Mouse (Mus musculus): ENCODE measurements around the gene Ogg1. TPM values are rescaled to one million over a fixed set of nuclear protein-coding genes. Genes with fewer than 3 reads are reported as not detected.

Gene Ogg1
- total and polyA plus RNA-seq, 2 experiments from 2014 or later, result 10.1 to 11.9 TPM

DNA sequence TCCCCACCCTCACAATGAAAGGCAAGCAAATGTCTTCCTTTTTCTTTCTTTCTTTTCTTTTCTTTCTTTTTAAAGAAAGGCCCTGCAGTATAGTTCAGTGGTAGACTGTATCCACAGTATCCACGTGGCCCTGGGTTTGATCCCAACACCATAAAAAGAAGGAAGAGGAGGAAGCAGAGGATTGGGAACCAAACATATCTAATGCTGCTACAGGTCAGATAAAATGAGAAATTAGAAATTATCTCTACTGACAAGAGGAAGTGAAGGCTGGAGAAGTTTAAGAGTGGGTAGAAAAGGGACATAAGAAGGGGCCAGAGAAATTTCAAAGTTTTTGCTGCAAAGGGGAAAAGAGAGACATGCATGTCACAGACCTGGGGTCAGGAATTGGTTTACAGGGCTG is 40.5 kb upstream of the Ogg1 start:
- Histone ChIP-seq H3K27me3 (ENCODE audit: insufficient read depth, low read length) (peaks cover 21% of the 10 kb centered on the region), H3K4me2 (ENCODE audit: low read depth) (no peak overlapping the region), H3K9ac (no peak overlapping the region), H3K4me3 (ENCODE audit: low read depth, low read length) (no peak overlapping the region), H3K9me3 (ENCODE audit: low read length) (no peaks in the 10 kb centered on the region), H3K27ac (ENCODE audit: low read depth, low read length) (no peak overlapping the region), H3K36me3 (ENCODE audit: insufficient read depth) (0 out of 2 replicates have a peak, but pooled peaks cover under 1% of the 10 kb centered on the region), H3K4me1 (ENCODE audit: insufficient read depth) (0 out of 2 replicates have a peak, but pooled peaks cover 4% of the 10 kb centered on the region)
- ATAC-seq, result no peak
- no peak for DNase-seq
- 71% methylated on average over 1 of the region's 1 CpGs for WGBS
- no peak for TF ChIP-seq CTCF (IDR thresholded peaks at IDR 0.05; ENCODE audit: low read depth)

DNA sequence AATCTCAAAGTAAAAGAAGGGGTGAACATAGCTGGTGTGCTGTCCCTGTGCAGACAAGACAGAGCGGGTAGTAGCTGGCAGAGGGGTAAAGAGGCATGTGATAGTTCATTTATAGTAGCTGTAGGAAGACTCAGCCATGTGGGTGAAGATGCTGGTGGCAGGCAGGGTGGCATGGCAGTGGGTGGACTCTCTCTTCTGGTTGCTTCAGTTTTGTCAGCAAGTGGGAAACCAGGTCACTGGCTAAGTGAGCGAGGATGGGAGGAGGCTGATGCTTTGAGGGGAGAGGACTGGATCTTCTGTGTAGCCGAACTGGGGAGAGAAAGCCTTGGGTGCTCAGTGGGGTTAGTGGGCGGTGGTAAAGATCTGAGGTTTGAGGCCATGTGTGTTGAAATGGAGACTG is 39.5 kb upstream of the Ogg1 start:
- Histone ChIP-seq H3K4me2 (ENCODE audit: low read depth) (no peak overlapping the region), H3K4me3 (ENCODE audit: low read depth, low read length) (no peak overlapping the region), H3K27ac (ENCODE audit: low read depth, low read length) (no peak overlapping the region), H3K36me3 (ENCODE audit: insufficient read depth) (no peaks in the 10 kb centered on the region), H3K9ac (no peak overlapping the region), H3K27me3 (ENCODE audit: insufficient read depth, low read length) (peaks cover 12% of the 10 kb centered on the region), H3K4me1 (ENCODE audit: insufficient read depth) (0 out of 2 replicates have a peak, but pooled peaks cover 3% of the 10 kb centered on the region), H3K9me3 (ENCODE audit: low read length) (no peaks in the 10 kb centered on the region)
- ATAC-seq (no peak), DNase-seq (no peak)
- 71% methylated on average over 4 of the region's 4 CpGs for WGBS
- TF ChIP-seq CTCF (IDR thresholded peaks at IDR 0.05; ENCODE audit: low read depth), result no peak

DNA sequence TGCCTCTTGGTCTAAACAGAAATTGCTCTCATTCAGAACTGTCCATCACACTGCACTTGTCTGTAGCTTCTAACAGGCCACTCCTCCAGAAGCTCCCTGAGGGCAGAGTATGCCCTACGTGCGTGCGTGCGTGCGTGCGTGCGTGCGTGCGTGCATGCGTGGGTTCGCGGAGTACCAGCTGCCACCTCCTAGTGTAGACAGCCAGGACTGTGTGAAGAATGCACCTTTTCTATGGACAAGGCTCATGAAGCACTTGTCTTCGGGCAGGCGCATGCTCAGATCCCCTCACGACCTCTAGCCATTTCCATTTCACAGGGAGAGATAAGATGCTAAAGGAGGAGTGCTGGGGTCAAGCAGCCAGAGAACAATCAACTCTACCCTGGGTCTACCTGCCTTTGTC is 37.4 kb upstream of the Ogg1 start:
- DNase-seq (no peak), ATAC-seq (no peak)
- Histone ChIP-seq H3K27me3 (ENCODE audit: insufficient read depth, low read length) (0 out of 2 replicates have a peak, but pooled peaks cover 1% of the 10 kb centered on the region), H3K4me1 (ENCODE audit: insufficient read depth) (no peaks in the 10 kb centered on the region), H3K9ac (no peak overlapping the region), H3K4me2 (ENCODE audit: low read depth) (no peak overlapping the region), H3K36me3 (ENCODE audit: insufficient read depth) (no peaks in the 10 kb centered on the region), H3K9me3 (ENCODE audit: low read length) (no peaks in the 10 kb centered on the region), H3K27ac (ENCODE audit: low read depth, low read length) (no peak overlapping the region), H3K4me3 (ENCODE audit: low read depth, low read length) (no peak overlapping the region)
- no peak for TF ChIP-seq CTCF (IDR thresholded peaks at IDR 0.05; ENCODE audit: low read depth)
- 95% methylated on average over 15 of the region's 15 CpGs for WGBS

DNA sequence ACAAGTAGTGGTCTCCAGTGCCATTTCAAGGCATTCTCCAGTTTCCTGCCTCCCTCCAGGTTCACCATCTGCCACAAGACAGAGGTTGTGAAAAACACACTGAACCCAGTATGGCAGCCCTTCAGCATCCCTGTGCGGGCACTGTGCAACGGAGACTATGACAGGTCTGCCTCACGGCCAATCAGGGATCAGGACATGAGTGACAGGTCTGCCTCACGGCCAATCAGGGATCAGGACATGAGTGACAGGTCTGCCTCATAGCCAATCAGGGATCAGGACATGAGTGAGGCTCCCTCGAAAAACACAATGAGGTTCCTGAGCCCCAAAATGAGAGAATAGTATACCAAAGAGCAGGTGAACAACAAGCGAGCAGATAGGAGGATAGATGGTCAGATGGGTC is 36.4 kb upstream of the Ogg1 start:
- no peak for TF ChIP-seq CTCF (IDR thresholded peaks at IDR 0.05; ENCODE audit: low read depth)
- DNase-seq (no peak), ATAC-seq (no peak)
- no peak overlapping the region for H3K9ac ChIP-seq
- no peak overlapping the region for H3K4me3 ChIP-seq (ENCODE audit: low read depth, low read length)
- no peaks in the 10 kb centered on the region for H3K9me3 ChIP-seq (ENCODE audit: low read length)
- no peaks in the 10 kb centered on the region for H3K4me1 ChIP-seq (ENCODE audit: insufficient read depth)
- H3K27me3 ChIP-seq (ENCODE audit: insufficient read depth, low read length), result no peaks in the 10 kb centered on the region
- no peaks in the 10 kb centered on the region for H3K36me3 ChIP-seq (ENCODE audit: insufficient read depth)
- no peak overlapping the region for H3K27ac ChIP-seq (ENCODE audit: low read depth, low read length)
- H3K4me2 ChIP-seq (ENCODE audit: low read depth), result no peak overlapping the region
- 68% methylated on average over 6 of the region's 6 CpGs for WGBS

DNA sequence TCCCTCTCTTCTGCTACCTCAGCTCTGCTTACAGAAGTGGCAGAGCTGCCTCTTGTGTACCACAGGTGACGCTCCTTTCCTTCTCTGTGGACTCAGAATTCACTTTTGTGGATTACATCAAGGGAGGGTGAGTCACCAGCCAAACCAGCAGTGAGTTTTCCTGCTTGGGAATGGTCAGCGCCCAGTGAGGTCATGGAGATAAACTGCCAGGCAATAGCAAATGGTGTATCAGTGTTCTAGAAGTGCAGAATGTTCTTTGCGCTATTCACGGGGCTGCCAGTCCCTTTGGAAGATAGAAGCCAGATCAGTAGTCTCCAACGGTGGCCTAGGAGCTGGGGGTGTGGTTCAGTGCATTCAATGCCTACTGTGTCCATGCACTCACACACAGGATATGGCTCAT is 33.8 kb upstream of the Ogg1 start:
- H3K9me3 ChIP-seq (ENCODE audit: low read length), result no peaks in the 10 kb centered on the region
- no peak for TF ChIP-seq CTCF (IDR thresholded peaks at IDR 0.05; ENCODE audit: low read depth)
- no peak overlapping the region for H3K9ac ChIP-seq
- no peak overlapping the region for H3K4me2 ChIP-seq (ENCODE audit: low read depth)
- no peaks in the 10 kb centered on the region for H3K4me1 ChIP-seq (ENCODE audit: insufficient read depth)
- no peak overlapping the region for H3K4me3 ChIP-seq (ENCODE audit: low read depth, low read length)
- H3K36me3 ChIP-seq (ENCODE audit: insufficient read depth), result no peaks in the 10 kb centered on the region
- WGBS, result 76% methylated on average over 5 of the region's 5 CpGs
- ATAC-seq (no peak), DNase-seq (no peak)
- no peaks in the 10 kb centered on the region for H3K27me3 ChIP-seq (ENCODE audit: insufficient read depth, low read length)
- H3K27ac ChIP-seq (ENCODE audit: low read depth, low read length), result no peak overlapping the region

DNA sequence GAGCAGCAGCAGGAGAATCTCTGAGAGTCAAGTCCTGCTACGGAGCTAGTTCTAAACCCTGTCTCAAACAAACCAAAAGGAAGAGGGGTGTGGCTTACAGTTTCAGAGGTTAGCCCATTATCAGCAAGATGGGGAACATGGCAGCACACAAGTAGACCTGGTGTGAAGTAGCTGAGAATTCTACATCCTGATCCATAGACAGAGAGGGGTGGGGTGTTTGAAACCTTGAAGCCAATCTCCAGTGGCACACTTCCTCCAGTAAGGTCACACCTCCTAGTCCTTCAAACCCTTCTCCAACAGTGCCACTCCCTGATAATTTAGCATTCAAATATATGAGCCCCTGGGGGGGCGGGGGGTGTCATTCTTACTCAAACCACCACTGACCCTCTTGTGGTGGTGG is 30.7 kb upstream of the Ogg1 start:
- no peak overlapping the region for H3K9ac ChIP-seq

DNA sequence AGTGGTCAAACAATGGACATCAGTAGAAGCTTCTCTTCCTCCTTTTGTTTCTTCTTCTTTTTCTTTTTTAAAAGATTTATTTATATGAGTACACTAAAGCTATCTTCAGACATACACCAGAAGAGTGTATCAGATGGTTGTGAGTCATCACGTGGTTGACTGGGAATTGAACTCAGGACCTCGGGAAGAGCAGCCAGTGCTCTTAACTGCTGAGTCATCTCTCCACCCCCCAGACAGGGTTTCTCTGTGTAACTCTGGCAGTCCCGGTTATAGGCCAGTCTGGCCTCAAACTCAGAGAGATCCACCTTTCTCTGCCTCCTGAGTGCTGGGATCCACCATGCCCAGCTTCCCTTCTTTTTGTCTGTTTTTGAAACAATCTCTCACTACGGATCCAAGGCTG is 30.1 kb upstream of the Ogg1 start:
- 67% methylated on average over 4 of the region's 4 CpGs for WGBS
- H3K9me3 ChIP-seq (ENCODE audit: low read length), result no peaks in the 10 kb centered on the region
- H3K4me3 ChIP-seq (ENCODE audit: low read depth, low read length), result no peak overlapping the region
- no peak overlapping the region for H3K27ac ChIP-seq (ENCODE audit: low read depth, low read length)
- no peaks in the 10 kb centered on the region for H3K27me3 ChIP-seq (ENCODE audit: insufficient read depth, low read length)
- no peak overlapping the region for H3K9ac ChIP-seq
- H3K4me2 ChIP-seq (ENCODE audit: low read depth), result no peak overlapping the region
- no peak for TF ChIP-seq CTCF (IDR thresholded peaks at IDR 0.05; ENCODE audit: low read depth)
- H3K4me1 ChIP-seq (ENCODE audit: insufficient read depth), result no peaks in the 10 kb centered on the region
- ATAC-seq (no peak), DNase-seq (no peak)
- no peaks in the 10 kb centered on the region for H3K36me3 ChIP-seq (ENCODE audit: insufficient read depth)

More for the DNA sequence above, 30.7 kb upstream of the Ogg1 start:
- Histone ChIP-seq H3K27ac (ENCODE audit: low read depth, low read length) (no peak overlapping the region), H3K4me1 (ENCODE audit: insufficient read depth) (no peaks in the 10 kb centered on the region), H3K9me3 (ENCODE audit: low read length) (no peaks in the 10 kb centered on the region), H3K27me3 (ENCODE audit: insufficient read depth, low read length) (no peaks in the 10 kb centered on the region), H3K4me3 (ENCODE audit: low read depth, low read length) (no peak overlapping the region), H3K36me3 (ENCODE audit: insufficient read depth) (no peaks in the 10 kb centered on the region), H3K4me2 (ENCODE audit: low read depth) (no peak overlapping the region)
- TF ChIP-seq CTCF (IDR thresholded peaks at IDR 0.05; ENCODE audit: low read depth), result no peak
- ATAC-seq, result no peak
- no peak for DNase-seq
- WGBS, result 84% methylated on average over 2 of the region's 2 CpGs

DNA sequence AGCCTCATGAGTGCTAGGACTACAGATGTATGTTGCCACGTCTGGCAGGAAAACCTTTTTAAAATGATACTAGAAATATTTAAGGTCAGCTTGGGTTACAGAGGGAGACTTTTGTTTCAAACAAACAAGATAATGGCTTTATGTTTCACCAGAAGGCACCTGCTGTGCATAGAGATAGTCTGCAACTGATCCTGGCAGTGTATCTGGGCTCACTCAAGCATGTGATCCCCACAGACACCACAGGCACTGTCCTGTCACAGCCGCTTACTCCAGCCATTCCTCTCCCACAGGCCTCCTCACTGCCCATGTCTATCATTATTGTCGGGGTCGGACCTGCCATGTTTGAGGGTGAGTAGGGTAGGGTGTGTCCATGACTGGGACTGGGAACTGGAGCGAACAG is 25.4 kb upstream of the Ogg1 start:
- no peak for ATAC-seq
- no peak for TF ChIP-seq CTCF (IDR thresholded peaks at IDR 0.05; ENCODE audit: low read depth)

More for the DNA sequence above, 25.4 kb upstream of the Ogg1 start:
- Histone ChIP-seq H3K4me2 (ENCODE audit: low read depth) (no peak overlapping the region), H3K27me3 (ENCODE audit: insufficient read depth, low read length) (no peaks in the 10 kb centered on the region), H3K36me3 (ENCODE audit: insufficient read depth) (no peaks in the 10 kb centered on the region), H3K27ac (ENCODE audit: low read depth, low read length) (no peak overlapping the region), H3K9me3 (ENCODE audit: low read length) (no peaks in the 10 kb centered on the region), H3K4me1 (ENCODE audit: insufficient read depth) (no peaks in the 10 kb centered on the region), H3K9ac (no peak overlapping the region), H3K4me3 (ENCODE audit: low read depth, low read length) (no peak overlapping the region)
- DNase-seq, result no peak
- 78% methylated on average over 5 of the region's 5 CpGs for WGBS

Data from forebrain, postnatal 0 days (tissue).